Comparison of ENCODE assay signal across 8 mouse cellular contexts in the genomic region with DNA sequence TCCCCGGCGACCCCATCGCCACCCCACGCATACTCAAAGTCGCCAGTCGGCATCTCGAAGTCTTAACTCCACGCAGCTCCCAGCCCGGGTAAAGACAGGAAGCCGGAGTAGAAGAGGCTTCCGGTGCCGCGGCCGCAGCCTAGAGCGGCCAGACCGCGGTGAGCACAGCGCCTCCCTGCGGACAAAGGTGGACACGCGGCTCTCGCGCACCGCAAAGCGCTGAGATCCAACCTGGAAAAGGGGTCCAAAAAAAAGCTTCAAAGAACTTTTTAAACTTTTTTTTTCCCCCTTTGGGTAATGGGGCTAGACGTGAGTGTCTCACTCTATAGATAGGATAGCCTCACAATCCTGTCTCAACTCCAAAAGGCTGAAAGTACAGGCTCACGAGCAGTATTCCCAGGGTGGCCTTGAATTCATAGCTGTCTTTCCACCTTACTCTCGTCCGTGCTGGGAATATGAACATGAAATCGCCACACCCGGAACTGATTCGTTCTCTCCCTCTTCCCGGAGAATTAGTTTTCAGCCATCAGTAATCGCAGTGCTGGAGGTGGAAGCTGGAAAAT. TPM values are rescaled to one million over a fixed set of nuclear protein-coding genes. Genes with fewer than 3 reads are reported as not detected.
A peak's percentile ranks its signal among the peaks of the same experiment; 100 is the strongest.
DNase-seq lines count a peak whose midpoint lies in the region; ATAC-seq and TF ChIP-seq lines count a peak whose summit lies in the region.

A gene (minus strand): TSS at position 113 of the 563 bp plus-strand sequence.

- H3K9ac ChIP-seq in heart, embryonic 13.5 days: peak within 1 kb of the TSS; percentile 99
- peak within 1 kb of the TSS; percentile 93 for H3K9ac ChIP-seq in liver, embryonic 16.5 days (ENCODE audit: low read depth, low read length)
- H3K9ac ChIP-seq in neural tube, embryonic 12.5 days: peak within 1 kb of the TSS; percentile 93
- H3K9ac ChIP-seq in stomach, postnatal 0 days (ENCODE audit: low read length): peak within 1 kb of the TSS; percentile 94

- peak within 1 kb of the TSS; percentile 97 for H3K4me3 ChIP-seq in E14TG2a.4 (replicated peaks; ENCODE audit: low read length)
- peak within 1 kb of the TSS; percentile 92 for H3K4me3 ChIP-seq in heart, embryonic 13.5 days
- peak within 1 kb of the TSS; percentile 95 for H3K4me3 ChIP-seq in liver, embryonic 16.5 days (ENCODE audit: low read depth, low read length)
- H3K4me3 ChIP-seq in neural tube, embryonic 12.5 days: peak within 1 kb of the TSS; percentile 98
- peak within 1 kb of the TSS; percentile 93 for H3K4me3 ChIP-seq in stomach, postnatal 0 days (ENCODE audit: low read depth, low read length)

- ATAC-seq in heart, embryonic 13.5 days (ENCODE audit: extremely low read depth, insufficient number of reproducible peaks, low FRiP score, low TSS enrichment): peak; percentile 73
- peak; percentile 81 for ATAC-seq in liver, embryonic 16.5 days (ENCODE audit: low read depth)
- ATAC-seq in neural tube, embryonic 12.5 days (ENCODE audit: low FRiP score, low read depth): peak; percentile 85
- peak; percentile 87 for ATAC-seq in stomach, postnatal 0 days (ENCODE audit: low FRiP score, low TSS enrichment)

- 4% methylated on average over 34 of the region's 34 CpGs for WGBS in heart, embryonic 13.5 days
- WGBS in liver, embryonic 16.5 days (ENCODE audit: insufficient replicate concordance): 5% methylated on average over 34 of the region's 34 CpGs
- 6% methylated on average over 34 of the region's 34 CpGs for WGBS in neural tube, embryonic 12.5 days
- 3% methylated on average over 34 of the region's 34 CpGs for WGBS in stomach, postnatal 0 days

- H3K4me2 ChIP-seq in heart, embryonic 13.5 days: peak within 1 kb of the TSS; percentile 99
- peak within 1 kb of the TSS; percentile 95 for H3K4me2 ChIP-seq in liver, embryonic 16.5 days (ENCODE audit: low read depth, low read length)
- peak within 1 kb of the TSS; percentile 89 for H3K4me2 ChIP-seq in neural tube, embryonic 12.5 days (replicated peaks)
- peak within 1 kb of the TSS; percentile 95 for H3K4me2 ChIP-seq in stomach, postnatal 0 days (replicated peaks; ENCODE audit: low read depth)

- peaks cover 67% of the 10 kb centered on the region for H3K4me1 ChIP-seq in E14TG2a.4 (replicated peaks; ENCODE audit: low read depth, low read length)
- H3K4me1 ChIP-seq in heart, embryonic 13.5 days: peaks cover 33% of the 10 kb centered on the region
- peaks cover 27% of the 10 kb centered on the region for H3K4me1 ChIP-seq in liver, embryonic 16.5 days (ENCODE audit: control insufficient read depth, low read depth, low read length)
- peaks cover 12% of the 10 kb centered on the region for H3K4me1 ChIP-seq in neural tube, embryonic 12.5 days
- H3K4me1 ChIP-seq in stomach, postnatal 0 days (replicated peaks; ENCODE audit: control insufficient read depth, insufficient read depth): 0 out of 2 replicates have a peak, but pooled peaks cover 4% of the 10 kb centered on the region

- peak; percentile 73 for DNase-seq in c-Kit-negative CD71-positive TER-119-positive erythroid progenitor cells, embryonic 14.5 days (ENCODE audit: low read depth, low spot score)
- DNase-seq in fat pad, adult 2 months (ENCODE audit: extremely low read depth, low read depth, low spot score): peak; percentile 39
- DNase-seq in kidney, postnatal 10 days: peak; percentile 93
- peak; percentile 89 for DNase-seq in stomach, postnatal 0 days (ENCODE audit: low spot score)

- H3K36me3 ChIP-seq in E14TG2a.4 (ENCODE audit: insufficient read depth, low read length): peaks cover 50% of the 10 kb centered on the region
- H3K36me3 ChIP-seq in heart, embryonic 13.5 days: peaks cover 38% of the 10 kb centered on the region
- peaks cover 29% of the 10 kb centered on the region for H3K36me3 ChIP-seq in liver, embryonic 16.5 days (ENCODE audit: control insufficient read depth, insufficient read depth)
- H3K36me3 ChIP-seq in neural tube, embryonic 12.5 days: peaks cover 37% of the 10 kb centered on the region
- peaks cover 18% of the 10 kb centered on the region for H3K36me3 ChIP-seq in stomach, postnatal 0 days (ENCODE audit: control insufficient read depth, insufficient read depth, low read length)

- peak within 1 kb of the TSS; percentile 65 for H3K27ac ChIP-seq in heart, embryonic 13.5 days (replicated peaks)
- peak within 1 kb of the TSS; percentile 81 for H3K27ac ChIP-seq in liver, embryonic 16.5 days (ENCODE audit: low read length)
- H3K27ac ChIP-seq in neural tube, embryonic 12.5 days: no peak within 1 kb of the TSS; the same call in 1 of the 2 replicates
- H3K27ac ChIP-seq in stomach, postnatal 0 days (replicated peaks): peak within 1 kb of the TSS; percentile 73

- peak; percentile 55 for TF ChIP-seq CTCF in E14TG2a.4 (conservative IDR thresholded peaks at IDR 0.05; ENCODE audit: low read length)
- TF ChIP-seq CTCF in stomach, postnatal 0 days (IDR thresholded peaks at IDR 0.05; ENCODE audit: low read depth): peak; percentile 96

- no peak for TF ChIP-seq EP300 in stomach, postnatal 0 days (optimal IDR thresholded peaks at IDR 0.05)

- no peaks in the 10 kb centered on the region for H3K9me3 ChIP-seq in E14TG2a.4 (ENCODE audit: low read length)
- H3K9me3 ChIP-seq in heart, embryonic 13.5 days: no peaks in the 10 kb centered on the region
- no peaks in the 10 kb centered on the region for H3K9me3 ChIP-seq in liver, embryonic 16.5 days (replicated peaks; ENCODE audit: control insufficient read depth, low read length)
- H3K9me3 ChIP-seq in neural tube, embryonic 12.5 days: no peaks in the 10 kb centered on the region
- H3K9me3 ChIP-seq in stomach, postnatal 0 days (ENCODE audit: control insufficient read depth, low read length): no peaks in the 10 kb centered on the region

- no peaks in the 10 kb centered on the region for H3K27me3 ChIP-seq in E14TG2a.4 (ENCODE audit: insufficient read depth, low read length)
- H3K27me3 ChIP-seq in heart, embryonic 13.5 days (replicated peaks): no peaks in the 10 kb centered on the region
- no peaks in the 10 kb centered on the region for H3K27me3 ChIP-seq in liver, embryonic 16.5 days (ENCODE audit: control insufficient read depth, insufficient read depth, low read depth, low read length)
- H3K27me3 ChIP-seq in neural tube, embryonic 12.5 days (replicated peaks): no peaks in the 10 kb centered on the region
- H3K27me3 ChIP-seq in stomach, postnatal 0 days (ENCODE audit: control insufficient read depth, insufficient read depth, low read length): no peaks in the 10 kb centered on the region

RNA-seq across cellular contexts. Expression of the gene that starts here (rescaled TPM):
- polyA plus RNA-seq in heart, embryonic 13.5 days (2015; fragmentation: Nextera tagmentation; extraction: Ambion mirVana): 214 and 249 TPM in 2 replicates
- 149 and 161 TPM in 2 replicates for polyA plus RNA-seq in liver, embryonic 16.5 days (2015; fragmentation: Nextera tagmentation; extraction: Ambion mirVana)
- 301 and 309 TPM in 2 replicates for polyA plus RNA-seq in neural tube, embryonic 12.5 days (2016; fragmentation: Nextera tagmentation; extraction: Ambion mirVana)
- 215 and 221 TPM in 2 replicates for polyA plus RNA-seq in stomach, postnatal 0 days (2015; fragmentation: Nextera tagmentation; extraction: Ambion mirVana)

Comparison
In these comparisons a context has a peak if more than half of its experiments do, and no peak if none do; other contexts are left out.
1. DNase-seq: peak in every context shown above with its lines; median percentile 93 in kidney, postnatal 10 days; 89 in stomach, postnatal 0 days; 73 in c-Kit-negative CD71-positive TER-119-positive erythroid progenitor cells, embryonic 14.5 days; 39 in fat pad, adult 2 months.